Mouse (Mus musculus) gonadal fat pad, adult 2 months (tissue): ENCODE results near the gene Ddx51. TPM values are rescaled to one million over a fixed set of nuclear protein-coding genes. Genes with fewer than 3 reads are reported as not detected.

Experiments
- DNase-seq: peaks from one replicate; pipeline ENCODE4 v3.0.0-alpha.2; 2012; ENCODE audit warnings: low read depth
- polyA plus RNA-seq: library from polyadenylated mRNA; depleted of rRNA; stranded (reverse); fragments of >200 nt; gene quantifications from 2 replicates; pipeline ENCODE4 v1.2.3, GENCODE M21; 2012; rRNA removed

Gene Ddx51
- 14.9 and 15.1 TPM in 2 replicates for polyA plus RNA-seq

- DNase-seq, result no peak
These were observed at the start of gene Ddx51, which contains the start of gene Noc4l for GRCm38 (mm10) chr5:110652719-110653648. Gene Ddx51, plus strand, starts transcription at chr5:110653451. Gene Noc4l, minus strand, starts transcription at chr5:110653417.

GRCm38 (mm10) chr5:110604311-110604710 lies 48.9 kb upstream of the Ddx51 start:
- no peak for DNase-seq

DNA sequence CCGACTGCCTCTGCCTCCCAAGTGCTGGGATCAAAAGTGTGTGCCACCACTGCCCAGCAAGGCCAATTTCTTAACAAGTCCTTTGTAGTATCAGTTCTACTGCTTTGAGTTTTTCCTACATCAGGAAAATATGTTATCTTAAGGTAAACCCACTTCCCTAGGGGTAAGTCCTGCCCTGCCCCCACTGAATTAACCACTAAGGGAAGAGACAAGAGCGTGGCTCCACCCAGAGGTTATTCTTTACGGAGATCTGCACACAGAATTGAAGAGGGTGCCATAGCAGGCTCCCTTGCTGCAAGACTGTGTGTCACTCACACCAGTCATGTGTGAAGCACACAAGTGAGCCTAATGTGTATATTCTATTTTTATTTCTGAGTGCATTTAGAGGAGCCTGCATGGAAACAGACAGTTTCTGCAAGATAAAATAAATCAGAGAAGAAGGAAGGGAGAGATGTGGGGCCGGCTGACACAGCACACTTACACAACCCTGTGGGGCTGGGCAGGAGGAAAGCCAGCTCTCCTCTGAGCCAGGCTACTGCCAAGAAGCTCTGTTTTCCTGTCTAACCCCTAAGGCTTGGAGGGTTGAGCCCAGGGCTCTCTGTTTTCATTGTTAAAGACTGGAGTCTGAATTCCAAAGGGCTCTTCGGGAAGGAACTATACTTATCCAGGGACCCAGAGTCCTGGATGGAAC lies 47.6 kb upstream of the Ddx51 start:
- DNase-seq, result no peak

GRCm38 (mm10) chr5:110607767-110608166 lies 45.5 kb upstream of the Ddx51 start:
- DNase-seq, result no peak

- no peak for DNase-seq
These were observed 44.9 kb upstream of the Ddx51 start for GRCm38 (mm10) chr5:110608336-110608735.

DNA sequence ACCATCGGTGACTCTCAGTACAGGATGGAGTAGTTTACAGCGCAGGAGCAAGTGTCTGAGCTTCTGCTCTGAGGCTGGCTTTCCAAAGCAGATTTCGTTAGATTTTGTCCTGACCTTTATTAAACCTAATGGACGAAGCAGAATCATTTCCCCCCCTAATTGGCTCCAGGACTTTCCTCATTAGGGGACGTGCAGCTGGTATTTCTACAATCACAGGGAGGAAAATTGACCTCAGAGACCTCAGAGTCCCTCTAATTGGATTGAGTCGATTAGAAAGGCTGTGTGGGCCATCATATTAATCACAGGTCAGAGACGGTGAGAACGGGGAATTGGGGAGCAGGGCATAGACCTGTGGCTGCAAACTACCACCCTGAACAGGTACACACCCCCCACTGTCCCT lies 44.3 kb upstream of the Ddx51 start:
- no peak for DNase-seq

GRCm38 (mm10) chr5:110609425-110609824 lies 43.8 kb upstream of the Ddx51 start:
- no peak for DNase-seq

DNA sequence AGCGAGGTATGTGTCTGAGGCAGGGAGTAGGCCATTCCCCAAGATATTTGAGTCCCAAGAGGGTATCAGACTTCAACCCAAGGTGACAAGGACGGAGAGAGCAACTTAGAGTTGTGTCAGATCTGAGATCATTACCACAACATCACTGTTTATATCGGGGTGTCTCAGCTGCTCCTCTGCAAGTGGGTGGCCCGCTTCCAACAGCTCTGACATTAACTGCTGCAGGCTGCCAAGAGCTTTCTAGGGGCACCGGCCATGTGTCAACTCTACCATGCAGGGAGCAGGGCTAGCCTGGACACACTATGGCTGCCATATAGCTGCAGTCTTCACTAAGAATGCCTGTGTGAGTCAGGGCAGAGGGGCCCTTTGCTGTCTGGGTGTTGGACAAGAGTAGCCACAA lies 43.4 kb upstream of the Ddx51 start:
- no peak for DNase-seq

GRCm38 (mm10) chr5:110610484-110610883 lies 42.8 kb upstream of the Ddx51 start:
- no peak for DNase-seq

DNA sequence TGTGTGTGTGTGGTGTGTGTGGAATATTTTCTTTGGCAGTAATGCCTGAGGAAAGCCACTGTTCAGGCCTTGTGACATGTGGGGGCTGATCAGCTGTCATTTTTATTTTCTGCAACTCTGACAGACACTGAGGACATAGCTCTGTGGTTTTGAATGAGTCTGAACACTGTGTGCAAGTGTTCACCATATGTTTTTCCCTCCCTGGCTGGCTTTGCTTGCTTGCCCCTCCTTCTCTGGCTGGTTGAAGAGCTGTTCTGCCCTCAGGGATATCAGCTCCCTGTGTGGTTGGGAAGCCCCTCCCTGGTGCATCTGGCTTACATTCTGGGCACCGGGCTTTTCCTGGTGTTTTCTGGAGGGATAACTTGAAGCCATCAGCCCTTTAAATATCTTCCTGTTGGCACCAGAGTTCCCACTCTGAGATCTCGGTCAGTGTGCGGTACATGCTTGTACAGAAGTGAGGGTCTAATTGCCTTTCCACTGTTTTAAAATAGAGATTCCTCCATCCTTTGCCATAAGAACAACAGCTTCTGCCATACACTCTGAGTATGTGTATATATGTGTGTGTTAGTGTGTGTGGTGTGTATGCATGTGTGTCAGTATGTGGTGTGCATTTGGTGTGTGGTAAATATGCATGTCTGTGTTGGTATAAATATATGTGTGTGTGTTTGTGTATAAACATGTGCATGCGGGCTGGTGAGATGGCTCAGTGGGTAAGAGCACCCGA lies 41.7 kb upstream of the Ddx51 start:
- no peak for DNase-seq

GRCm38 (mm10) chr5:110619226-110619625 lies 34.0 kb upstream of the Ddx51 start:
- DNase-seq, result no peak

DNA sequence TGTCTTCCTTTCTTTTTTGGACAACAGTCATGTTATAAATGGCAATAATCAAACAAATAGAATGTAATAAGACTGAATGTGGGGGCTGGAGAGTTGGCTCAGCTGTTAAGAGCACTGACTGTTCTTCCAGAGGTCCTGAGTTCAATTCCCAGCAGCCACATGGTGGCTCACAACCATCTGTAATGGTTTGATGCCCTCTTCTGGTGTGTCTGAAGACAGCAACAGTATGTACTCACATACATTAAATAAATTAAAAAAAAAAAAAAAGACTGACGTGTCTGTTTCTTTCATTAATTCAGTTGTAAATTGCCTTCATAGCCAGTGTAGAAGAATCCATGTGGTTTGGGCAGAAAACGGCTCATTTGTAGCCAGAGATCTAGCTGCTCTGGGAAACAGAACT lies 28.9 kb upstream of the Ddx51 start:
- DNase-seq, result no peak

- DNase-seq, result no peak
These were observed 25.9 kb upstream of the Ddx51 start for GRCm38 (mm10) chr5:110627351-110627750.

GRCm38 (mm10) chr5:110628156-110628555 lies 25.1 kb upstream of the Ddx51 start:
- DNase-seq, result no peak

DNA sequence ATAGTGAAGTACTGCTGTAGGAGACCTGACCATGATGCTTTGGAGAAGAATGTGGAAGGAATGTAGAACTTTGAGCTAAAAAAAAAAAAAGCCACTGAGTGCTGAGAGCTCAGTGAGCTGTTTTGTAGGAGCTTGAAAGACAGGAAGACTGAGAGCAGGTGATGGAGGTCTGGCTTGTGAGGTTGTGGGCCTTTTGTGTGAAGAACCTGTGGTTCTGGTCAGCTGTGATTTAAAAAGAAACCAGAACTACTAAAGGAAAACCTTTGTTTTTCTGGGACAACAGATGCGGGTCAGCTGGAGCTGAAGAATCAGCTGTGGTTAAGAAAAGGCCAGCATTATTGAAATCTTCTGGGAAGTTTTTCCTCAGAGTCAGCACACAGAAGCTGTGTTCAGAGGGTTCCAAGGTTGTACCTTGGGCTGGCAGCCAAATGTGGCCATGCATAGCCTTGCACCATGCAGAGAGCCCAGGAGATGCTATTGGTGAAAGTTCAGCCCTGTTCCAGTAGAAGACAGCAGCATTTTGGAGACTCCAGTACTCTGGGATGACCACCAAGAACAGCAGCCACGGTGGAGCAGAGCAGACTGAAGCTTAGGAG lies 23.6 kb upstream of the Ddx51 start:
- no peak for DNase-seq

DNA sequence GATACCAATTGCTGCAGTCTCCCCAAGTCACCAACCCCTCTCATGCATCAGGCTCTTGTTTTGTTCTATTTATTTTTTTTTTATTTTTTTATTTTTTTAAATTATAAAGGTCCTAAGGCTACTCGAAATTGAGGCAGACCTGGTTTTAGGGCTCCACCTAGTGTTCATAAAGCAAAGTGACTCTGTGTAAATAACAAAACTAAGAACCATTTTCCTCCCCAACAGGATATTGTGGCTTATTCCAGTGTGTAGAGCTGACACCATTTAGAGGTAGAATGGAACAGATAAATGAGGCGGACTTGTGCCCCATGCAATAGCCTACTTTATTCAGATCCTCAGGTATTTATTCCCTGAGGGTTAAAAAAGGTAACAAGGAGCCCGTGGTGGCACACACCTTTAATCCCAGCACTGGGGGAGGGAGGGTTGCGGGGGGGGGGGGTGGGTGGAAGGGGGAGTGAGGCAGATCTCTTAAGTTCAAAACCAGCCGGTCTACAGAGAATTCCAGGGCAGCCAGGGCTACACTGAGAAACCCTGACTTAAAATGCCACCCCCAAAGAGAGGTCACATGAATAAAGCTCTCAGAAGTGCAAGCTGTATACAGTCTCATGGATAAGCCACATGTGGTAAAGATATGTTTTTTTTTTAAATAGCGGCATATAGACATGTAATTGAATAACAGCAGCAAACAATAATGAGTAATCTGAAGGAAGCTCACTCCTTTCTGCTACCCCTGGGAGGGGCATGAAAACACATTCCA lies 17.1 kb upstream of the Ddx51 start:
- no peak for DNase-seq

DNA sequence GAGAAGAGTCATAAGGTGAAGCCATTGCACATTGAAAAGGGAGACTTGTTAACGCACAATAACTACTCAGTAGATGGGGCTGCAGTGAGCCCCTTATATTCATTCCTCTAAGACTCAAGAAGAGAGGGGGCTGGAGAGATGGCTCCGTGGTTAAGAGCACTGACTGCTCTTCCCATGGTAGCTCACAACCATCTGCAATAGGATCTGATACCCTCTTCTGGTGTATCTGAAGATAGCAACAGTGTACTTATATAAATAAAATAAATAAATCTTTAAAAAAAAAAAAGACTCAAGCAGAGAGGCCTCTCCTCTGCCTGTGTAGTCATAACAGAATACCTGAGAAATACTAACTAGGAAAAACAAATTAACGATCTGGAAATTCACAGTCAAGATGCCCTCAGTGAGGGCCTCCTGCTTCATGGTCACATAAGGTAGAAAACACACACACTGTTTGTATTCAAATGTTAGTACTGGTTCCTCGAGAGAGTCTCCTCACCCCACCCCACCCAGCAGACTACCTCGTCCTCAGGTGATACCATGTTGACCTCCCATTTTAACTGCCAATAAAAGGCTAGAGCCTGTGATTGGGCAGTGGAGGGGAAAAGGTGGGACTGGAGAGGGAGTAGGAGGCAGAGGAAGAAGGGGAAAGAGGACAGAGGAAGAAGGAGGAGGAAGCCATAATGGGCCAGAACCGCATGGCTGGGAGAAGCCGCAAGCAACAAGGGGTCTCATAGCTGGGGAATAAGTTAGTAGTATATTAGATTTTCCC lies 14.8 kb upstream of the Ddx51 start:
- no peak for DNase-seq

- DNase-seq, result no peak
These were observed 13.8 kb upstream of the Ddx51 start for GRCm38 (mm10) chr5:110639459-110639858.

DNA sequence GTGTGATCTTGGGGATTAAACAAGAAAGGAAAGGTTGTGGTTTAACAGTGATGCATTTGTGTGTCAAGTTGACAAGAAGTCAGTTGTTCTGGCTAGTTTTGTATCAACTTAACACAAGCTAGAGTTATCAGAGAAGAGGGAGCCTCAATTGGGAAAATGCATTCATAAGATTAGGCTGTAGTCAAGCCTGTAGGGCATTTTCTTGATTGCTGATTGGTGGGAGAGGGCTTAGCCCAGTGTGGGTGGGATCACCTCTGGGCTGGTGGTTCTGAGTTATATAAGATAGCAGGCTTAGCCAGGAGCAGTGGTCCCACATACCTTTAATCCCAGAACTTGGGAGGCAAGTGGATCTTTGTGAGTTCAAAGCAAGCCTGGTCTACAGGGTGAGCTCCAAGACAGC lies 6.9 kb upstream of the Ddx51 start:
- no peak for DNase-seq

- no peak for DNase-seq
These were observed 435 bp downstream of the Ddx51 start for GRCm38 (mm10) chr5:110653686-110654085.
